In the genomic region with DNA sequence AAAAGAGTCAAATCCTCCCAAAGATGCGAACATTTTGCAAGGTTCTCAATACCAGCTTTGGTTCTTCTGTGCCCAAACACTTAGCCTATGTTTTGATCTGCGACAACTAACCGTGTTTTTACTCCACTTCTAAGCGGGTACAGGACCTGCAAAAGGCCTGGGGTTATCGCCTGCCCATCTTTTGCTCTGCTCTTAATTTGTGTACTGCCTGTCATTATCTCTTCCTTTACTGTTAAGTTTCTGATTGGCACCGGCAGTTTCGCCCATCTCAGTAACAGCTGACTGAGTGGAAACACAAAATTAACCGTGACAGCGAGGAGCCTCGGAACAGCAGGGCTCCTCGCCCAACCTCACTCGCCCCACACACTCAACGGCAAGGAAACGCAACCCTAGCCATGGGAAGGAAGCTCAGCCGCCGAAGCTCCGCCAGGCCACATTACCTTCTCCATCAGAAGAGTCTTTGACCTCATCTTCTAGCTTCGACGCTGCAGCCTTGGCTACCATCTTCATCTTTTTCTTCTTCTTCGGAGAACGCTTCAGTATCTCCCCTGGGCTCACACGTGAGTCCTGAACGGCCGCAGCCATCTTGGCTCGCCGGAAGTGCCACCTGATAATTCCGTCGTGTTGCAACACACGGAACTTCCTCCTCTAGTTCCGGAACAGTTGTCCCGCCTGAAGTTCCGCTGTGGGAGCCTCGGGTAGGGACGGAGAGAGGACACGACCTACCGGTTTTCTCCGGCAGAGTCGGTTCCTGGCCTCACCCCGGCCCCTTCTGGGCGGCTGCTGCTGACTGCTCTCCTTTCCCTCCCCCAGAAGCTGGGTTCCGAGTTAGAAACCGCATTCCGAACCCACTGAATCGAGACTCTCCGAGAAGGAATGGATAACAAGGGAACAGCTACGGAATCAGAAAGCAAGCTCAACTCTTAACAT, we compare ENCODE assay signal across 8 mouse cellular contexts. TPM values are rescaled to one million over a fixed set of nuclear protein-coding genes. Genes with fewer than 3 reads are reported as not detected.
DNase-seq lines count a peak whose midpoint lies in the region; ATAC-seq and TF ChIP-seq lines count a peak whose summit lies in the region.

A gene (minus strand): TSS at position 635 of the 930 bp plus-strand sequence.

- TF ChIP-seq CTCF in bone marrow, adult 2 months (IDR thresholded peaks at IDR 0.05; ENCODE audit: control insufficient read depth, insufficient read depth, low read length) = no peak
- TF ChIP-seq CTCF in midbrain, postnatal 0 days (IDR thresholded peaks at IDR 0.05) = no peak

- peak; percentile 88 for ATAC-seq in embryonic facial prominence, embryonic 15.5 days (ENCODE audit: insufficient number of reproducible peaks, low FRiP score, low TSS enrichment, low read depth)
- peak; percentile 90 for ATAC-seq in limb, embryonic 14.5 days (ENCODE audit: low FRiP score, low read depth)
- peak; percentile 93 for ATAC-seq in midbrain, postnatal 0 days (ENCODE audit: low FRiP score)

- WGBS in bone marrow, adult 2 months = under 1% methylated on average over 46 of the region's 46 CpGs
- WGBS in embryonic facial prominence, embryonic 15.5 days = under 1% methylated on average over 46 of the region's 46 CpGs
- WGBS in limb, embryonic 14.5 days = 2% methylated on average over 46 of the region's 46 CpGs
- under 1% methylated on average over 46 of the region's 46 CpGs for WGBS in midbrain, postnatal 0 days

- no peaks in the 10 kb centered on the region for H3K9me3 ChIP-seq in embryonic facial prominence, embryonic 15.5 days (replicated peaks)
- H3K9me3 ChIP-seq in limb, embryonic 14.5 days (ENCODE audit: control insufficient read depth, low read length) = no peaks in the 10 kb centered on the region
- H3K9me3 ChIP-seq in midbrain, postnatal 0 days (ENCODE audit: low read length) = no peaks in the 10 kb centered on the region

- TF ChIP-seq POLR2A in bone marrow, adult 2 months (IDR thresholded peaks at IDR 0.05; ENCODE audit: borderline replicate concordance, control insufficient read depth, low read depth, low read length) = peak; percentile 31; the same call in 1 of the 2 replicates
- peak; percentile 50; the same call in 1 of the 2 replicates for TF ChIP-seq POLR2A in limb, embryonic 14.5 days (IDR thresholded peaks at IDR 0.05; ENCODE audit: borderline replicate concordance, extremely low read depth, insufficient read depth, insufficient read length)

- H3K4me3 ChIP-seq in bone marrow, adult 2 months (replicated peaks; ENCODE audit: control insufficient read depth, low read depth, low read length) = peak within 1 kb of the TSS; percentile 79
- H3K4me3 ChIP-seq in embryonic facial prominence, embryonic 15.5 days (replicated peaks) = peak within 1 kb of the TSS; percentile 86
- peak within 1 kb of the TSS; percentile 58 for H3K4me3 ChIP-seq in limb, embryonic 14.5 days (replicated peaks; ENCODE audit: low read length)
- peak within 1 kb of the TSS; percentile 71 for H3K4me3 ChIP-seq in midbrain, postnatal 0 days (ENCODE audit: low read depth, low read length)

- no peaks in the 10 kb centered on the region; the same call in 1 of the 2 replicates for H3K4me1 ChIP-seq in bone marrow, adult 2 months (ENCODE audit: control insufficient read depth, insufficient read depth, low read length)
- H3K4me1 ChIP-seq in embryonic facial prominence, embryonic 15.5 days = peaks cover 21% of the 10 kb centered on the region
- peaks cover 16% of the 10 kb centered on the region for H3K4me1 ChIP-seq in limb, embryonic 14.5 days (ENCODE audit: control insufficient read depth, insufficient read depth, low read length)
- peaks cover 9% of the 10 kb centered on the region; the same call in 1 of the 2 replicates for H3K4me1 ChIP-seq in midbrain, postnatal 0 days (ENCODE audit: insufficient read depth, low read length)

- 0 out of 2 replicates have a peak, but pooled peaks cover 3% of the 10 kb centered on the region for H3K36me3 ChIP-seq in embryonic facial prominence, embryonic 15.5 days
- H3K36me3 ChIP-seq in limb, embryonic 14.5 days (ENCODE audit: control insufficient read depth, insufficient read depth, low read length) = no peaks in the 10 kb centered on the region
- no peaks in the 10 kb centered on the region for H3K36me3 ChIP-seq in midbrain, postnatal 0 days (ENCODE audit: insufficient read depth, low read length)

- peak within 1 kb of the TSS; percentile 71 for H3K9ac ChIP-seq in embryonic facial prominence, embryonic 15.5 days
- H3K9ac ChIP-seq in limb, embryonic 14.5 days (ENCODE audit: low read depth, low read length, severe bottlenecking) = peak within 1 kb of the TSS; percentile 78
- peak within 1 kb of the TSS; percentile 72 for H3K9ac ChIP-seq in midbrain, postnatal 0 days (replicated peaks; ENCODE audit: low read length, poor library complexity, severe bottlenecking)

- peak within 1 kb of the TSS; percentile 81 for H3K4me2 ChIP-seq in embryonic facial prominence, embryonic 15.5 days (replicated peaks)
- H3K4me2 ChIP-seq in limb, embryonic 14.5 days (replicated peaks; ENCODE audit: low read depth, low read length, severe bottlenecking) = peak within 1 kb of the TSS; percentile 85
- H3K4me2 ChIP-seq in midbrain, postnatal 0 days (ENCODE audit: low read depth, low read length, poor library complexity, severe bottlenecking) = peak within 1 kb of the TSS; percentile 85

- H3K27me3 ChIP-seq in embryonic facial prominence, embryonic 15.5 days = no peaks in the 10 kb centered on the region
- no peaks in the 10 kb centered on the region for H3K27me3 ChIP-seq in limb, embryonic 14.5 days (ENCODE audit: control insufficient read depth, insufficient read depth, low read length)
- no peaks in the 10 kb centered on the region for H3K27me3 ChIP-seq in midbrain, postnatal 0 days (ENCODE audit: insufficient read depth, low read length)

- peak; percentile 91 for DNase-seq in 416B (ENCODE audit: low read depth)
- DNase-seq in heart, adult 8-10 months (ENCODE audit: low spot score) = peak; percentile 85
- DNase-seq in kidney, adult 9 months = peak; percentile 85
- peak; percentile 89 for DNase-seq in limb, embryonic 14.5 days (ENCODE audit: low spot score)
- peak; percentile 93 for DNase-seq in midbrain, postnatal 0 days (ENCODE audit: low spot score)
- peak; percentile 63 to 75 for DNase-seq in spleen, postnatal 14 days (ENCODE audit: low spot score in 2 of 2)

- peak within 1 kb of the TSS; percentile 31; the same call in 1 of the 2 replicates for H3K27ac ChIP-seq in bone marrow, adult 2 months (ENCODE audit: control insufficient read depth, insufficient read depth, low read depth, low read length, poor library complexity)
- peak within 1 kb of the TSS; percentile 91 for H3K27ac ChIP-seq in embryonic facial prominence, embryonic 15.5 days (replicated peaks)
- peak within 1 kb of the TSS; percentile 73 for H3K27ac ChIP-seq in limb, embryonic 14.5 days (replicated peaks; ENCODE audit: low read depth, low read length)
- H3K27ac ChIP-seq in midbrain, postnatal 0 days (ENCODE audit: low read depth, low read length) = peak within 1 kb of the TSS; percentile 79

RNA-seq across cellular contexts. Expression of the gene that starts here (rescaled TPM):
- polyA plus RNA-seq in bone marrow, adult 2 months (2011; ENCODE audit: insufficient read depth, insufficient read length, low replicate concordance, missing spikeins) = 10.3 and 21.2 TPM in 2 replicates
- polyA plus RNA-seq in embryonic facial prominence, embryonic 15.5 days (2015; fragmentation: Nextera tagmentation; extraction: Ambion mirVana) = 62.6 and 62.7 TPM in 2 replicates
- total RNA-seq in heart, adult 8-10 months (2022) = 1 to 10 TPM; 6.9 to 8.0 (median 7.8) TPM
- polyA plus RNA-seq in limb, embryonic 14.5 days (2012; rRNA removed) = 18.6 and 40.0 TPM in 2 replicates
- 62.6 and 64.8 TPM in 2 replicates for polyA plus RNA-seq in limb, embryonic 14.5 days (2014; fragmentation: Nextera tagmentation; extraction: Ambion mirVana)
- total RNA-seq in midbrain, postnatal 0 days (2014; rRNA removed) = 15.7 and 16.3 TPM in 2 replicates
- polyA plus RNA-seq in midbrain, postnatal 0 days (2015; fragmentation: Nextera tagmentation; extraction: Ambion mirVana) = 19.7 and 22.9 TPM in 2 replicates

Comparison
In these comparisons a context has a peak if more than half of its experiments do, and no peak if none do; other contexts are left out.
1. Peak in every context shown above with its lines: DNase-seq, ATAC-seq, H3K4me3 ChIP-seq and H3K27ac ChIP-seq.
2. H3K27ac ChIP-seq: peak in every context shown above with its lines; median percentile 91 in embryonic facial prominence, embryonic 15.5 days; 79 in midbrain, postnatal 0 days; 73 in limb, embryonic 14.5 days; 31 in bone marrow, adult 2 months.